Mouse (Mus musculus): ENCODE measurements around the gene Hoxa5.

- TF ChIP-seq POLR2AphosphoS2 (IDR thresholded peaks at IDR 0.05; ENCODE audit: insufficient read length, low read depth) (no peak), POLR2A (IDR thresholded peaks at IDR 0.05; ENCODE audit: insufficient read length, low read depth) (no peak), MYOG (IDR thresholded peaks at IDR 0.05; ENCODE audit: control insufficient read depth in 1 of 3, insufficient read depth in 1 of 3, insufficient read length in 2 of 3, low read depth in 2 of 3) (no peak), E2F4 (IDR thresholded peaks at IDR 0.05; ENCODE audit: insufficient read depth) (no peak), REST (IDR thresholded peaks at IDR 0.05; ENCODE audit: insufficient read depth, insufficient read length) (no peak), USF1 (IDR thresholded peaks at IDR 0.05; ENCODE audit: low read depth) (no peak)
Observed at GRCm38 (mm10) chr6:52201269-52201668, 3.1 kb downstream of the Hoxa5 start.
